Mouse (Mus musculus): ENCODE measurements around the gene Mab21l1. TPM values are rescaled to one million over a fixed set of nuclear protein-coding genes. Genes with fewer than 3 reads are reported as not detected.

The Mab21l1 gene
- total RNA-seq (2021), result under 1 TPM in 1 of 2 experiments, not detected in 1; 0.11 TPM

DNA sequence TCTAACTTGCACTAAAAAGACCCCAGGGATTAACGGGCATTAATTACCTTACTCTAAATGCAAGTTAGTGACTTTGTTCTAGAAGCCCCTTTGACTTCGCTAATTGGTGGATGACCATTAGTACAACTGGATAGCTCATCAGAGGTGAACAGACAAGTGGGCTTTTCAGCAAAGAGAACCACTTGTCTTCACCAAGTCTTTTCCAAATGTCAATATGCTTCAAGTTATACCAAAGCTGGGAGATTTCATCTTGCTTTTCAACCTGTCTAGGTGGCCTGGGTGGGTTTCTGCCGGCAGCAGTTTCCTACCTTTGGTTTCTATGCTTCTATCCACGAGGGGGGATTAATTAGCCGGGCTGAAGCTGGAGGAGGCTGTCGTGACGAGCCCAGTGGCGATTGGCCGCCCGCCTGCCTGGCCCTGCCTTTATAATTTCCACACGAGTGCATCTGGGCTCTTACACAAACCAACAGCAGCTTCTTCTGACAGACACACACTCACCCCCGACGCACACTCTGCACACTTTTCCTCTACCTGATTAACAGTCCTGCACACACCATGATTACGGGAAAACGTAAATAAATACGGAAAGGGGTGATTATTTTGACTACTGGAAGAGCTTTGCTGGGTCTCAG, at the start of gene Mab21l1:
TSS of gene Mab21l1 (plus strand) at position 455 of the 632 bp plus-strand sequence.
- peak in 1 of 2 experiments; percentile 18 for DNase-seq
- intact Hi-C loops (cut with DNase I), result no loop called here

GRCm38 (mm10) chr3:55733665-55734064, 48.6 kb upstream of the Mab21l1 start:
- intact Hi-C loops (cut with DNase I), result no loop called here
- DNase-seq, result no peak

- intact Hi-C loops (cut with DNase I), result no loop called here
- no peak for DNase-seq
Measured at GRCm38 (mm10) chr3:55741428-55741827, 40.9 kb upstream of the Mab21l1 start.

DNA sequence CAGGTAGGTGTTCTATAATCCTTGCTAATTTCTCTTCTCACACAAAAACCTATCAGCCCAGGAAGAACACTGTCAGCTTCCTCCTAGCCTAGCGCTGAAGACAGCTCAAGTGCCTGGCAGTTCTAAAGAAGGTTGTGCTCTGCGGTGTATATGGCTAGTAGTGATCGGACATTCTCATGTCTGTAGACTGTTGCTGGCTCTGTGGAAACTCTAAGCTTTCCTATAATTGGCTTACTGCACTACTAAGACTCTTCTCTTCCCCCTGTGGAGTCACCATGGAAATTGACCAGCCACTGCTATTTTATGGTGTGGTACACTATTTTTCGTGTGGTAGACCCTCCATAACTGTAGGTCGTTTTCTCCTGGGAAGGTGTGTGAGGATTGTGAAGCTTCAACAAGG, 40.1 kb upstream of the Mab21l1 start:
- no peak for DNase-seq
- intact Hi-C loops (cut with DNase I), result no loop called here

GRCm38 (mm10) chr3:55742654-55743053, 39.7 kb upstream of the Mab21l1 start:
- no peak for DNase-seq
- intact Hi-C loops (cut with DNase I), result no loop called here

- DNase-seq, result no peak
- intact Hi-C loops (cut with DNase I), result no loop called here
Measured at GRCm38 (mm10) chr3:55743885-55744284, 38.4 kb upstream of the Mab21l1 start.

GRCm38 (mm10) chr3:55750445-55751065, 31.8 kb upstream of the Mab21l1 start:
- no peak for DNase-seq
- intact Hi-C loops (cut with DNase I), result no loop called here

GRCm38 (mm10) chr3:55751363-55751762, 30.9 kb upstream of the Mab21l1 start:
- no peak for DNase-seq
- intact Hi-C loops (cut with DNase I), result no loop called here

DNA sequence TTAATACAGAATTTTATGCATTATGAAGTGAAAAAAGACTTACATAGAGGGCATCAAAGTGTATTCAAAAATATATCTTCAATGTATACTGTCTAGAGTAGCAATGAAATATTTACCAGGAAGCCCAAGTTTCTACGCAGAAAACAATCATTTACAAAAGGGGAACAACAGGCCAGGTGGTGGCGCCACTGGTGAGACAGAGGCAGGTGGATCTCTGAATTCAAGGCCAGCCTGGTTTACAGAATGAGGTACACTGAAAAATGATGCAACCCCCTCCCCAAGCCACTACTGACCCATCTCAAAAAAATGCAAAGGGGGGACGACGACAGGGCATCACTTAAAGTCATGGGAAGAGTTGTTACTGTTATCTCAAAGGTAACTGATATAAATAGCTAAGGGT, 29.8 kb upstream of the Mab21l1 start:
- intact Hi-C loops (cut with DNase I), result no loop called here
- DNase-seq, result no peak

GRCm38 (mm10) chr3:55753872-55754271, 28.4 kb upstream of the Mab21l1 start:
- no peak for DNase-seq
- intact Hi-C loops (cut with DNase I), result no loop called here

DNA sequence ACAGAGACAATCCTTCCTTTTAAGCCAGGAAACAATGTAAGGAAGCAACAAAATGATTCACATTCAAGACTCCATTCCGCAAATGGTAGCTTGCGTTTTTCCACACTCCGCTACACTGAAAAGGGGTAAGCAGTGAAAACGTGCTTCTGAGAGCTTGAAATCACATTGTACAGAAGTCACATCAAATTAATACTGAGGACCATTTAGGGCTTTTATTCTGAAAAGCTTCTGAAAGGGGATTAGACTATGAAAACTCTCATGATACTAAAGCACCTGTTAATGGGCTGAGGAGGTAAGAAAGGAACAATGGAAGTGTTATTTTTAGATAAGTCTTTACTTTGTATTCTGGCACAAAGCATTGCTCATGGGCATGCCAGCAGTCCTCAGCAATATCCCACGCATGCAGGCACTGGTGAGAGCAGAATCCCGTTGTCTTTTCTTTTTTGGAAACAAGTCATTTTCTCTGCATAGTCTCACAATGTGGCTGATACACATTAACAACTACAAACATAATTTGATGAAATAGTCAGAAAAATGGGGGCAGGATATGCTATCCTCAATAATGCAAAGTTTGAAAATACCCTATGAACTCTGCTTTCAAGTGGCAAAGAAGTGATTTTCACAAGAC, 27.2 kb upstream of the Mab21l1 start:
- no peak for DNase-seq
- intact Hi-C loops (cut with DNase I), result no loop called here

GRCm38 (mm10) chr3:55755805-55756601, 26.3 kb upstream of the Mab21l1 start:
- no peak for DNase-seq
- intact Hi-C loops (cut with DNase I), result no loop called here

- no peak for DNase-seq
- intact Hi-C loops (cut with DNase I), result no loop called here
Measured at GRCm38 (mm10) chr3:55756602-55757190, 25.6 kb upstream of the Mab21l1 start.

- intact Hi-C loops (cut with DNase I), result no loop called here
- DNase-seq, result no peak
Measured at GRCm38 (mm10) chr3:55758297-55758696, 24.0 kb upstream of the Mab21l1 start.

GRCm38 (mm10) chr3:55763591-55763990, 18.7 kb upstream of the Mab21l1 start:
- no peak for DNase-seq
- intact Hi-C loops (cut with DNase I), result no loop called here

GRCm38 (mm10) chr3:55768654-55769053, 13.7 kb upstream of the Mab21l1 start:
- intact Hi-C loops (cut with DNase I), result no loop called here

GRCm38 (mm10) chr3:55769308-55769707, 13.0 kb upstream of the Mab21l1 start:
- DNase-seq, result no peak
- intact Hi-C loops (cut with DNase I), result no loop called here

More at GRCm38 (mm10) chr3:55768654-55769053, 13.7 kb upstream of the Mab21l1 start:
- DNase-seq, result no peak

GRCm38 (mm10) chr3:55774203-55774602, 8.1 kb upstream of the Mab21l1 start:
- DNase-seq, result no peak
- intact Hi-C loops (cut with DNase I), result no loop called here

- no peak for DNase-seq
- intact Hi-C loops (cut with DNase I), result no loop called here
Measured at GRCm38 (mm10) chr3:55775245-55775644, 7.1 kb upstream of the Mab21l1 start.

DNA sequence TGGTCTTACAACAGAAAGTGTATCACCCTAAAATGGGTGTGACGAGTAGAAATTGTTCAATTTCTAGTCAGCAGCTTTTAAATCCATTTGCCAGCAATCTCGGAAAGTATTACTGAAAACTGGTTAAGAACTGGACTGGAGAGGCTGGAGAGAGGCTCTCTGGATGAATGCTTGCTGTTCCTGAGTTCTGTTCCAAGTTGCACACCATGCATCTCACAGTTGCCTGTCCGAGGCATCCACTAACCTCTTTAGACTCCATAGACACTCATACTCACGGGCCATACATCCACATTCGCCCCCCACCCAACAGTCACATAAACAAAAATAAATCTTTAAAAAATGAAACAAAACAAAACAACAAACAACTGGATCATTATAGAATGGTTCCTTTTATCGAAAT, 6.6 kb upstream of the Mab21l1 start:
- no peak for DNase-seq
- intact Hi-C loops (cut with DNase I), result no loop called here

- intact Hi-C loops (cut with DNase I), result no loop called here
Measured at GRCm38 (mm10) chr3:55777501-55777900, 4.8 kb upstream of the Mab21l1 start.

More at GRCm38 (mm10) chr3:55777501-55777900, 4.8 kb upstream of the Mab21l1 start:
- DNase-seq, result no peak
